ENCODE assay signal across 32 mouse cellular contexts in genomic region chr12:71141189-71141588, GRCm38 (mm10). TPM values are rescaled to one million over a fixed set of nuclear protein-coding genes. Genes with fewer than 3 reads are reported as not detected.
DNase-seq lines count a peak whose midpoint lies in the region; ATAC-seq and TF ChIP-seq lines count a peak whose summit lies in the region.
"Had no signal": no experiment of that assay in that cellular context is flagged by ENCODE, and none has a peak within 500 bp of the region (broad histone marks: within the 10 kb centered on the region; RNA-seq: fewer than 3 reads in every experiment).

No protein-coding gene starts in this region.

- peaks cover 3% of the 10 kb centered on the region; the same call in 1 of the 2 replicates for H3K4me1 ChIP-seq in lung, postnatal 0 days (ENCODE audit: insufficient read depth, low read depth, low read length)
- H3K4me1 ChIP-seq in kidney, embryonic 15.5 days: peaks cover 14% of the 10 kb centered on the region

- no peak overlapping the region for H3K9ac ChIP-seq in lung, postnatal 0 days (replicated peaks; ENCODE audit: low read depth)
- no peak overlapping the region for H3K9ac ChIP-seq in kidney, embryonic 15.5 days
- H3K9ac ChIP-seq: embryonic facial prominence, embryonic 12.5 days; liver, embryonic 14.5 days; lung, embryonic 15.5 days; midbrain, embryonic 15.5 days; neural tube, embryonic 12.5 days; stomach, embryonic 15.5 days had no signal

- no peak for TF ChIP-seq EP300 in lung, postnatal 0 days (IDR thresholded peaks at IDR 0.05)

- no peaks in the 10 kb centered on the region for H3K27me3 ChIP-seq in lung, postnatal 0 days (replicated peaks; ENCODE audit: insufficient read depth, low read length)
- no peaks in the 10 kb centered on the region for H3K27me3 ChIP-seq in kidney, embryonic 15.5 days
- H3K27me3 ChIP-seq: CH12.LX; embryonic facial prominence, embryonic 12.5 days; lung, embryonic 15.5 days; midbrain, embryonic 15.5 days; neural tube, embryonic 12.5 days; stomach, embryonic 15.5 days had no signal

- no peak overlapping the region for H3K27ac ChIP-seq in lung, postnatal 0 days (ENCODE audit: low read length)
- H3K27ac ChIP-seq in kidney, embryonic 15.5 days: no peak overlapping the region
- H3K27ac ChIP-seq: embryonic facial prominence, embryonic 12.5 days; hindbrain, embryonic 10.5 days; hindbrain, postnatal 0 days; liver, embryonic 14.5 days; lung, embryonic 15.5 days; macrophage; midbrain, embryonic 15.5 days; neural tube, embryonic 12.5 days; stomach, embryonic 15.5 days had no signal

- H3K36me3 ChIP-seq in lung, postnatal 0 days (ENCODE audit: insufficient read depth, low read length): peaks cover 5% of the 10 kb centered on the region; the same call in 1 of the 2 replicates
- peaks cover 64% of the 10 kb centered on the region for H3K36me3 ChIP-seq in kidney, embryonic 15.5 days

- ATAC-seq in CD4-positive, CD25-positive, alpha-beta regulatory T cell, adult 4 months: no peak
- ATAC-seq in lung, postnatal 0 days: no peak
- no peak for ATAC-seq in kidney, embryonic 15.5 days (replicated peaks; ENCODE audit: low FRiP score)
- ATAC-seq: activated CD4-positive, CD25-positive, alpha-beta regulatory T cell, adult 4 months; hindbrain, postnatal 0 days; midbrain, embryonic 15.5 days had no signal

- DNase-seq in CD4-positive, CD25-positive, alpha-beta regulatory T cell, adult 2 months (ENCODE audit: low read depth, low spot score): peak; percentile 25
- DNase-seq in lung, postnatal 0 days (ENCODE audit: low spot score): no peak
- no peak for DNase-seq in lung, postnatal 4 days
- peak; percentile 60 for DNase-seq in R1 (ENCODE audit: low read depth, low spot score)
- no peak for DNase-seq in kidney, postnatal 4 days
- no peak for DNase-seq in heart, adult 11 months
- DNase-seq: adrenal gland, adult 8-10 months; cerebellum, adult 18-20 months; cerebellum, postnatal 25 days; kidney, adult 18-20 months; kidney, postnatal 10 days; retina, postnatal 1 day; thymus, adult 18-20 months had no signal

- no peak overlapping the region for H3K4me3 ChIP-seq in lung, postnatal 0 days (ENCODE audit: low read depth, low read length)
- no peak overlapping the region for H3K4me3 ChIP-seq in kidney, embryonic 15.5 days (replicated peaks)
- H3K4me3 ChIP-seq: embryonic facial prominence, embryonic 12.5 days; hindbrain, embryonic 10.5 days; lung, embryonic 15.5 days; midbrain, embryonic 15.5 days; neural tube, embryonic 12.5 days; stomach, embryonic 15.5 days had no signal

- H3K4me2 ChIP-seq in lung, postnatal 0 days (replicated peaks; ENCODE audit: low read depth, low read length): no peak overlapping the region
- no peak overlapping the region for H3K4me2 ChIP-seq in kidney, embryonic 15.5 days
- H3K4me2 ChIP-seq: embryonic facial prominence, embryonic 12.5 days; heart, embryonic 11.5 days; lung, embryonic 15.5 days; midbrain, embryonic 15.5 days; neural tube, embryonic 12.5 days; stomach, embryonic 15.5 days had no signal

- no peaks in the 10 kb centered on the region for H3K9me3 ChIP-seq in lung, postnatal 0 days (ENCODE audit: low read length)
- no peaks in the 10 kb centered on the region for H3K9me3 ChIP-seq in kidney, embryonic 15.5 days (replicated peaks)
- H3K9me3 ChIP-seq: embryonic facial prominence, embryonic 12.5 days; hindbrain, embryonic 10.5 days; lung, embryonic 15.5 days; midbrain, embryonic 15.5 days; neural tube, embryonic 12.5 days; stomach, embryonic 15.5 days had no signal

- TF ChIP-seq CTCF in lung, postnatal 0 days (IDR thresholded peaks at IDR 0.05): peak; percentile 17; the same call in 1 of the 2 replicates

RNA-seq across cellular contexts. Expression of gene 2700049A03Rik, which starts 4.5 kb away (rescaled TPM):
- 10 to 100 TPM in 1 of 2 experiments, 1 to 10 TPM in 1; 7.8 to 13.4 TPM for polyA plus RNA-seq in CD4-positive, CD25-positive, alpha-beta regulatory T cell, adult 4 months (2017; shearing (Covaris generic))
- polyA plus RNA-seq in lung, postnatal 0 days (2015; fragmentation: Nextera tagmentation; extraction: Ambion mirVana): 8.1 TPM in 2 replicates
- polyA plus RNA-seq in kidney, embryonic 15.5 days (2015; fragmentation: Nextera tagmentation; extraction: Ambion mirVana): 14.7 and 14.8 TPM in 2 replicates

RNA-seq across cellular contexts. Expression of gene Timm9, which starts 4.7 kb away (rescaled TPM):
- polyA plus RNA-seq in CD4-positive, CD25-positive, alpha-beta regulatory T cell, adult 4 months (2017; shearing (Covaris generic)): 10 to 100 TPM; 37.7 to 41.5 TPM
- polyA plus RNA-seq in lung, postnatal 0 days (2015; fragmentation: Nextera tagmentation; extraction: Ambion mirVana): 33.3 and 36.2 TPM in 2 replicates
- polyA plus RNA-seq in kidney, embryonic 15.5 days (2015; fragmentation: Nextera tagmentation; extraction: Ambion mirVana): 88.7 and 88.9 TPM in 2 replicates

RNA-seq across cellular contexts. Expression of gene Tomm20l, which starts 30.0 kb away (rescaled TPM):
- not detected for polyA plus RNA-seq in CD4-positive, CD25-positive, alpha-beta regulatory T cell, adult 4 months (2017; shearing (Covaris generic))
- polyA plus RNA-seq in lung, postnatal 0 days (2015; fragmentation: Nextera tagmentation; extraction: Ambion mirVana): 0.86 and 1.0 TPM in 2 replicates
- polyA plus RNA-seq in kidney, embryonic 15.5 days (2015; fragmentation: Nextera tagmentation; extraction: Ambion mirVana): not detected in 2 replicates
- polyA plus RNA-seq: activated CD4-positive, CD25-positive, alpha-beta regulatory T cell, adult 4 months; embryonic facial prominence, embryonic 12.5 days; forebrain, embryonic 11.5 days; gonadal fat pad, adult 2 months; heart, postnatal 0 days; hindbrain, embryonic 10.5 days; limb, embryonic 14.5 days; liver, embryonic 14.5 days; macrophage; midbrain, embryonic 15.5 days; neural tube, embryonic 12.5 days; spleen, adult 2 months had no signal

Comparison
In these comparisons a context has a peak if more than half of its experiments do, and no peak if none do; other contexts are left out.
1. DNase-seq: peak in CD4-positive, CD25-positive, alpha-beta regulatory T cell, adult 2 months (single experiment) and R1 (single experiment); none in lung, postnatal 0 days (single experiment), lung, postnatal 4 days (0 of 2), kidney, postnatal 4 days (0 of 2) and heart, adult 11 months (single experiment).